Mouse (Mus musculus) thymus, adult 2 months (tissue): ENCODE measurements around the gene Wfdc6a.

ENCODE experiments used
- CTCF ChIP-seq: fragments of 200-500 bp; IDR thresholded peaks from 2 replicates; pipeline ENCODE4 v1.5.1; 2012; ENCODE audit warnings: mild to moderate bottlenecking, control low read depth, low read length, moderate library complexity, borderline replicate concordance; ENCODE audit not compliant: control insufficient read depth, poor library complexity, insufficient read depth; ENCODE audit errors: extremely low read depth
- POLR2A ChIP-seq: fragments of 200-500 bp; IDR thresholded peaks from 2 replicates; pipeline ENCODE4 v1.6.1; 2012; ENCODE audit warnings: mild to moderate bottlenecking, low read length, control low read depth, moderate library complexity; ENCODE audit not compliant: control insufficient read depth, poor library complexity, insufficient read depth; ENCODE audit errors: extremely low read depth

- no peak for TF ChIP-seq CTCF
- no peak for TF ChIP-seq POLR2A
These were observed 26.1 kb downstream of the Wfdc6a start for GRCm38 (mm10) chr2:164558991-164559645.
